Mouse (Mus musculus) left cerebral cortex, postnatal 25 days (tissue): ENCODE measurements at regions not wholly inside any gene's neighbourhood (a gene's known extent, or its start where the extent isn't known, plus 50 kb on each side); places are given as distances from the start of the nearest gene placed in this dataset.
"Not testable (repeated sequence)": the region's sequence is repeated elsewhere in the genome, so short reads cannot be mapped to it uniquely, and the experiment has no call there.

Experiments
- DNase-seq, 2 experiments: peaks; one replicate each; pipeline ENCODE4 v3.0.0; 2022; ENCODE audit warnings: low spot score in 2 of 2, mixed read lengths in 1 of 2
- intact Hi-C: fragments of 180-260 bp; cut with DNase I; formaldehyde crosslinking; loops from one replicate; pipeline ENCODE4 v1.15.1; 2025

GRCm38 (mm10) chr1:140018756-140019155, 160.3 kb upstream of the Cfhr2 start:
- intact Hi-C loops = loop anchor here (5.0 kb wide), 1 partner anchor 49 kb away; no protein-coding TSS in a partner anchor

GRCm38 (mm10) chr1:139986036-139986435, 127.5 kb upstream of the Cfhr2 start:
- DNase-seq = no peak
- intact Hi-C loops = no loop called here

More at GRCm38 (mm10) chr1:140018756-140019155, 160.3 kb upstream of the Cfhr2 start:
- no peak for DNase-seq

GRCm38 (mm10) chr1:139951821-139952220, 93.3 kb upstream of the Cfhr2 start:
- DNase-seq = peak in 1 of 2 experiments; percentile 46
- intact Hi-C loops = no loop called here

GRCm38 (mm10) chr1:139929321-139929720, 70.8 kb upstream of the Cfhr2 start:
- intact Hi-C loops = not testable (repeated sequence)

More at GRCm38 (mm10) chr1:139929321-139929720, 70.8 kb upstream of the Cfhr2 start:
- not testable (repeated sequence) for DNase-seq
